Mouse (Mus musculus) kidney, postnatal 4 days (tissue): ENCODE data around the gene Plxna4.

ENCODE experiments used
- DNase-seq, 2 experiments: peaks; one replicate each; pipeline ENCODE4 v3.0.0; 2021; ENCODE audit warnings: mixed read lengths in 2 of 2

The Plxna4 gene

GRCm38 (mm10) chr6:32469196-32469595, 118.8 kb downstream of the Plxna4 start:
- DNase-seq, result no peak

DNA sequence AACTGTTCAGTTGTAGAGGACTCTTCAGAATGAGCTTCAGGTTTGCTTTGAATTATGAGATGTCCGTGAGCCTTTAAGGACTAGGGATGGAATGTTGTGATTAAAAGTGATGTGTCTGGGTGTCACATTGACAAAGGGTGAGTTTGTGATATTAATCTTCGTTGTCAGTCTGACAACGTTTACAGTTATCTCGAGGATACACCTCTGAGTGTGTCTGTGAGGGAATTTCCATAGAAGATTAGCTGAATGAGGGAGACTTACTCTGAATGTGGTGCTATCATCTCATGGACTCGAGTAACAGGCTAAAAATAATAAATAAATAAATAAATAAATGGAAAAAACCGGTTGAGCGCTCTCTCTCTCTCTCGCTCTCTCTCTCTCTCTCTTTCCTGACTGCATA, 122.9 kb downstream of the Plxna4 start:
- no peak for DNase-seq

DNA sequence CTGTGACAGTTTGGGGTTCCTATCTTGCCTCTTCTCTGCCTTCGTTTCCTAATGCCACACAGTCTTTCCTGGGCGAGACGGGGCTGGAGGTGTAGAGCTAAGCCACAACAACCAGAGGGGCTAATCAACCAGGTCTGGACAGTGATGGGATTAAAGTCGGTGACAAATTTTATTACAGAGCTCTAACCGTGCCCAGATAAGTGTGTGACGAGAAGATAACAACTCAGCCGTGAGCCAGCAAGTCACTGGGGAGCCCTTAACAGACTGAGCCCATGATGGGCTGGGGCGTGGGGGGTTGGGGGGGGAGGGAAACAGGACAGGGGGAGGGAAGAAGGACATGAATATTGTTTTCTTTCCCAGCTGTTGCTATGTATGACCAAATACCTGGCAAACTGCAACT, 123.4 kb downstream of the Plxna4 start:
- DNase-seq, result no peak

DNA sequence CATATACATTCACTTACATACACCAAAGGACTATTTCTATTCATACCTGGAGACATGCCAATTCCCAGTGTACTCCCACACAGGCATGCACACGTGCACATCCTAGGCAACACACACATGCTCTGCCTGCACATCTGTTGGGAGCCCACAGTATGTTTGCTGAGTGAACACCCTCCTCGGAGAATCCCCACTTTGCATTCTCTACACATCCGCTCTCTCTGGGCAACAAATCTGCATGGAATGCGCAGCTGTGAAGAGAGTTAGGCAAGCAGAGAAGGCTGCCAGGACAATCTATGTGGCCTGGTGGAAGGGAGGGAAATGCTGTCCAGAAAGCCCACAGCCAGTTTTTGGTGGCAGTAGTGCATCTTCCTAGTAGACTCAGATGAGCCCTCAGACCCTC, 123.9 kb downstream of the Plxna4 start:
- no peak for DNase-seq

- peak; percentile 16 to 37 for DNase-seq
These were observed 127.6 kb downstream of the Plxna4 start for GRCm38 (mm10) chr6:32460400-32460799.

- no peak for DNase-seq
These were observed 131.4 kb downstream of the Plxna4 start for GRCm38 (mm10) chr6:32456641-32457040.

DNA sequence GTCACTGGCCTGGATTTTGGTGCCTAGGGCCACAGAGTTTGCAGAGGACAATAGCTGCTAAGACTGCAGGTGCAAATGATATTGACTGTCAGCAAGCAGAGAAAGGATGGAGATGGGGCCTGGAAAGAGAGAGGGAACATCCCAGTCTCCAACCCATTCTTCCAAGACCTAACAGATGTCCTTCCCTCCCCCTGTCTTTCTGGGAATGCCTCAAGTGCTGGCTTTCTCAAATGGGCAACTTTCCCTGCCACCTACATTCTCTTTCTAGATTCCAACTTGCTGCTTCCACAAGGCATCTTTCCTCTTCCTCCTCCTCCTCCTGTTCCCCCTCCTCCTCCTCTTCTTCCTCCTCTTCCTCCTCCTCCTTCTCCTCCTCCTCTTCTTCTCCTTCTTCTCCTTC, 136.1 kb downstream of the Plxna4 start:
- no peak for DNase-seq

- DNase-seq, result peak in 1 of 2 experiments; percentile 10
These were observed 138.6 kb downstream of the Plxna4 start for GRCm38 (mm10) chr6:32449237-32449963.

DNA sequence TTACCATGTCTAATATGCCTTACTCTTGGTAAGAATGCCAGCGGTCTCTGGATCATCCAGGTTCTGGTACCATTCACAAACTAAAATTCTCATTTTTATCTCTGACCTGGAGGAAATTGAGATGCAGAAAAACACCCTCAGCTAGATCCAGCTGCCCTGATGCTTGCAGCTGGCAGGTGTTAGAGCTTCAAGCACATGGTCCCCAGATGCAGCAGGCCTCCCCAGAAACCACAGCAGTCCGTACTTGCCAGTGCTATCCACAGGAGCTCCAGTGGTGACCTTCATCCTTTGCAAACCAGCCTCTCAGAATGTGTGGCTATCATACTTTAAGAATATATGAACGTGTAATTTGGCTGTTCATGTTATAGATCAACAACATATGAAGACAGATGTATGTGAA, 139.2 kb downstream of the Plxna4 start:
- no peak for DNase-seq

- no peak for DNase-seq
These were observed 141.7 kb downstream of the Plxna4 start for GRCm38 (mm10) chr6:32446276-32446675.

- no peak for DNase-seq
These were observed 142.7 kb downstream of the Plxna4 start for GRCm38 (mm10) chr6:32445246-32445645.

- DNase-seq, result no peak
These were observed 143.6 kb downstream of the Plxna4 start for GRCm38 (mm10) chr6:32444393-32444792.

- DNase-seq, result no peak
These were observed 144.3 kb downstream of the Plxna4 start for GRCm38 (mm10) chr6:32443679-32444078.

- no peak for DNase-seq
These were observed 148.6 kb downstream of the Plxna4 start for GRCm38 (mm10) chr6:32439434-32439833.

DNA sequence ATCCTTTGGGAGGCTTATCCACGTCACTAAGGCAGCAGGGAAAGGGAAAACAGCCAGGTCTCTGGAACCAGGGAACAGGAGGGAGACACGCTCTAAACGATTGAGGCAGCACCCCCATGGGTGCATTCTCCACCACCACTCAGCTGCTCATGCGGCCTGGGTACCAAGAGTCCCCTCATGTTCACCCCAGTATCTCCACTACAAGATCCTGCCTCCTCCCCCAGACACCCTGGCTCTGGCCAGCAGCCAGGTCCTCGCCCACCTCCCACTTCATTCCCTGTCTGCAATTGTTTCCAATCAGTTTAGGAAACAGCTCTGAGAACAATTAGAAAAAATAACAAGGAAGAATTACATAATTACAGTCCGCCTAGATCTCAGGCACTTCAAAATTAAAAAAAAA, 150.8 kb downstream of the Plxna4 start:
- DNase-seq, result no peak

DNA sequence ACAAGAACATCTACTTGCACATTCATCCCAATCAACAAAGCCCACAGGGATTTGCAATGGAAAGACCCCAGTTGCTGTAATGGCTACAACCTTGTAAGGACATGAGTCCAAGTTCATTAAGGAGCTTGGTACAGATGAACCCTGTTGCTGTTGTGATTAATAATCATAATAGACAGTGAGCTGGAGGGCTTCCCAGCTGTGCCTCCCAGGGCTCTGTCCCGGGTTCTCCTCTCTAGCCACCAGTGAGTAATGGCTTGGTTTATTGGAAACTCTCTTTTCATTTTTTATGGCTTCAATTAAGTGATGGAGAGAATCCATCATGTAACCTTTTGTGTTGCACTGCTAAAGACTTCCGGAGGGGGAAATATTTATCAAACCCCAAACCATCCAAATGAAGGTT, 164.9 kb downstream of the Plxna4 start:
- DNase-seq, result no peak

GRCm38 (mm10) chr6:32420610-32421009, 167.4 kb downstream of the Plxna4 start:
- no peak for DNase-seq

- peak; percentile 34 to 36 for DNase-seq
These were observed 170.6 kb downstream of the Plxna4 start for GRCm38 (mm10) chr6:32417351-32417750.

DNA sequence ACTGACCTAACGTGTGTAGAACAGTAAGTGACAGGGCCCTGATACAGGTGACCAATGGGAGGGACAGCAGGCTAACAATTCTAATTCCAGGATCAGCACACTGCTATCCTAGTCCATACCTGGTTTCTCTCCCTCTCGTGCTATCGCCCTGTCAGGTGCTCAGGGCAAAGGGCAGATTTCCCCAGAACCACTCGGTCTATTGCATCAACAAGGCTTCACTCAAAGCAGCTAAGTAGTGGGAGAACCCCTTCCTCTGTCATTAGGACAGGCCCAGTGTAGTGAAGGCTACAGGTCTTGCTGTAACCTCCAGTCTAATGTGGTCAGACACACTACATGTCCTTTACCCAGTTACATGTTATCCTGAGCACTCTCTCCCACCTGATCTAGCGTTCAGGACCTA, 176.7 kb downstream of the Plxna4 start:
- no peak for DNase-seq

DNA sequence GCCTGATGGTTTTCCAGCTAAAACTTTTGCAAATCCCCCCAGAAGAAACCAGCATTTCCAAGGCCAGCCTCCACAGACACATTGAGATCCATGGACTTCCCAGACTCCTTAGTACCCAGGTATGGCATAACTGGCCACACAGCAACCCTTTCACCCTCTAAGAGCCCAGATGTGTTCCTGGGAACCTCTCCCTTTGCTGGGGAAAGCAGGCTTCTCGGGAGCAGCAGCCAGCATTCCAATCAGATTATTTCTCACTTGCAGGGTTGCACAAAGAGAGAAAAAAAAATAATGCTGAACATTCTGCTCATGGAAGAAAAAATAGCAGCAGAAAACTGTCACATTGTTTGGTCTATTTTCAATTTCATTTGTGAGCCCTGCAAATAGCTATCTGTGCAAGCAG, 178.4 kb downstream of the Plxna4 start:
- no peak for DNase-seq

DNA sequence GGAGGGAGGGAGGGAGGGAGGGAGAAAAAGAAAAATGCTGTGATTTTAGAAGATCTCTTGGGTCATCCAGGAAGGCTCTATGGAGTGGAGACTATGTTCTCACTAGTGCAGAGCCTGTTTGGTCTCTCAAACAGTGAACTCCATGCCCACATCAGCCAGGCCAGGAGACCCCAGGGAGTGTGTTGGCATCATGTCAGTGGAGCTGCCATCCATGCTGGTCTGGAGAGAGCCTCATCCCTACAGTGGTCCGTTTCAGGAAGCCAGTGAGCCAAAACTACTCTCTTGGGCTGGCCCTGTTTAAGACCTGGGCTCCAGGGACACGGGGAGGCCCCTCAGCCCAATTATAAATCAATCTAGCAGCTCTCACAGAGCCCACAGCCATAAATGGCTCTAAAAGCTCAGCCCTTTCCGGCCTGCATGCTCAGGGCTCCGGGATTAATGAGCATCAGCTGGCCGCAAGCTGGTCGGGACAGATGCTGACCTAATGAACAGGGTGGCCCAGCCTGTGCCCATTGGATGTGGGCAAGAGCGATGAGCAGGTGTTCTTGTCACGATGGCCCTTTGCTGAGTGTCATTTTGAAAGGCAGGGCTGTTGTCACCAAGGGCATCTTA, 180.3 kb downstream of the Plxna4 start:
- peak; percentile 25 to 29 for DNase-seq

DNA sequence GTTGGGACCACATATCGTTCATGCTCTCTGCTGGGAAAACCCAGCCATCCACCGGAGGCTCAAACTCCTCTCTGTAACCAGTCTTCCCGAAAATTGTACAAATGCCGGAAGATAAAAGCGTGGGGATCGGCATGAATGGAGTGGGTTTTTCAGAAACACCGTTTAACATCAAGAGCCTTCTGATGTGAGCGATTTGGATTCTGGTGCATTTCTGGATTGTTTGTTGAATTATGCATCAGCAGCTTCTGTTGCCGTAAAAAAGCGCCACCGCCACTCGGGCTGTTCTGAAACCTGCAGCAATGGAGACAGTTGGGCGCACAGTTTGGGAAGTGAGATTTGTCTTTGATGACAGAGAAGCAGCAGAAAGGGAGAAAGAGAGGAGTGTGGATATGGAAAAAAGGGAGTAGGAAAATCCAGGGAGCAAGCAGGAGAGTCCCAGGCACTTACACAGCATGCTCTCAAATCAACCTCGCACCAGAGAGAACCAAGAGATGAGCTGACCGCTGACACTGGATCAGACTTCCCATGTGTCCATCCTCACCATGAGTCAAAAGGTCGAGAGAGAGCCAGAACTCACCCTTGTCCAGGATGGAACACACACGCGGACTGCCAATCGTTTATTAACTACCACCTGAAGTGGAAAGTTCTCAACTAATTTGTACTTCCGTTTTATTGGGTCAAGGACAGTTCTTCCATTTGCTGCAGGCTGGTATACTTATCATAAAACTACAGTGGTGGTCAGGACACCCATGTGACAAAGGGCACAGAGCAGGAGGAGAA, 181.5 kb downstream of the Plxna4 start:
- peak in 1 of 2 experiments; percentile 12 for DNase-seq

GRCm38 (mm10) chr6:32402560-32403235, 185.3 kb downstream of the Plxna4 start:
- DNase-seq, result no peak
